Mouse (Mus musculus) frontal cortex, adult (tissue): ENCODE results near the gene Rasal3.
A peak's percentile ranks its signal among the peaks of the same experiment; 100 is the strongest.

Experiments
- ATAC-seq: cut with Nextera tagmentation; 2 replicates; pipeline ENCODE4 v1.9.2; 2017; ENCODE audit warnings: mild to moderate bottlenecking, moderate library complexity, mixed read lengths; ENCODE audit not compliant: low TSS enrichment

The Rasal3 gene

GRCm38 (mm10) chr17:32388370-32389100, 14.8 kb downstream of the Rasal3 start:
- peak; percentile 36; the same call in 1 of the 2 replicates for ATAC-seq

GRCm38 (mm10) chr17:32387986-32388369, 15.4 kb downstream of the Rasal3 start:
- no peak for ATAC-seq

GRCm38 (mm10) chr17:32386659-32387432, 16.5 kb downstream of the Rasal3 start:
- ATAC-seq, result 0 out of 2 replicates have a peak, but pooled peaks have one; percentile 32

GRCm38 (mm10) chr17:32383661-32384060, 19.7 kb downstream of the Rasal3 start:
- ATAC-seq, result no peak

GRCm38 (mm10) chr17:32382576-32382975, 20.8 kb downstream of the Rasal3 start:
- no peak for ATAC-seq

GRCm38 (mm10) chr17:32378786-32379185, 24.6 kb downstream of the Rasal3 start:
- ATAC-seq, result no peak

GRCm38 (mm10) chr17:32377137-32377536, 26.2 kb downstream of the Rasal3 start:
- ATAC-seq, result no peak

GRCm38 (mm10) chr17:32376475-32376874, 26.9 kb downstream of the Rasal3 start:
- no peak for ATAC-seq

- ATAC-seq, result no peak
Observed at GRCm38 (mm10) chr17:32368991-32369578, 34.3 kb downstream of the Rasal3 start.

- no peak for ATAC-seq
Observed at GRCm38 (mm10) chr17:32367706-32368105, 35.7 kb downstream of the Rasal3 start.

- ATAC-seq, result no peak
Observed at GRCm38 (mm10) chr17:32365296-32365695, 38.1 kb downstream of the Rasal3 start.

GRCm38 (mm10) chr17:32364850-32365249, 38.5 kb downstream of the Rasal3 start:
- ATAC-seq, result peak; percentile 10

- peak; percentile 92 for ATAC-seq
Observed at GRCm38 (mm10) chr17:32364331-32364730, 39.1 kb downstream of the Rasal3 start.

- ATAC-seq, result peak; percentile 11
Observed at GRCm38 (mm10) chr17:32363821-32364301, 39.5 kb downstream of the Rasal3 start.

GRCm38 (mm10) chr17:32362686-32363085, 40.7 kb downstream of the Rasal3 start:
- ATAC-seq, result no peak

- no peak for ATAC-seq
Observed at GRCm38 (mm10) chr17:32359928-32360327, 43.5 kb downstream of the Rasal3 start.

GRCm38 (mm10) chr17:32358943-32359340, 44.4 kb downstream of the Rasal3 start:
- ATAC-seq, result no peak

GRCm38 (mm10) chr17:32358192-32358942, 45.0 kb downstream of the Rasal3 start:
- peak; percentile 56 for ATAC-seq

- ATAC-seq, result no peak
Observed at GRCm38 (mm10) chr17:32356766-32357760, 46.3 kb downstream of the Rasal3 start.

- ATAC-seq, result no peak
Observed at GRCm38 (mm10) chr17:32356281-32356680, 47.1 kb downstream of the Rasal3 start.
